Mouse (Mus musculus): ENCODE results near the gene Fam208b.

GRCm38 (mm10) chr13:3538969-3539562 lies 71.8 kb downstream of the Fam208b start:
- no peak for TF ChIP-seq CTCF (IDR thresholded peaks at IDR 0.05)
- no peak for TF ChIP-seq EP300 (IDR thresholded peaks at IDR 0.05; ENCODE audit: insufficient read depth, low read depth, low read length)
